Mouse (Mus musculus) left cerebral cortex, adult 9 months (tissue): ENCODE data around the gene Pde1c.

Source experiments
- DNase-seq, 2 experiments: peaks; one replicate each; pipeline ENCODE4 v3.0.0; 2022; ENCODE audit warnings: low spot score in 2 of 2

Gene Pde1c

GRCm38 (mm10) chr6:56447917-56448316 lies 121.0 kb downstream of the Pde1c start:
- no peak for DNase-seq

- no peak for DNase-seq
Observed at GRCm38 (mm10) chr6:56441501-56441900, 127.4 kb downstream of the Pde1c start.

- DNase-seq, result no peak
Observed at GRCm38 (mm10) chr6:56425846-56426245, 143.1 kb downstream of the Pde1c start.

GRCm38 (mm10) chr6:56422866-56423265 lies 146.0 kb downstream of the Pde1c start:
- no peak for DNase-seq

- no peak for DNase-seq
Observed at GRCm38 (mm10) chr6:56416191-56416590, 152.7 kb downstream of the Pde1c start.

- no peak for DNase-seq
Observed at GRCm38 (mm10) chr6:56389178-56389577, 179.7 kb downstream of the Pde1c start.

- no peak for DNase-seq
Observed at GRCm38 (mm10) chr6:56376359-56376758, 192.5 kb downstream of the Pde1c start.

GRCm38 (mm10) chr6:56374180-56374579 lies 194.7 kb downstream of the Pde1c start:
- DNase-seq, result no peak

- DNase-seq, result no peak
Observed at GRCm38 (mm10) chr6:56373753-56374152, 195.2 kb downstream of the Pde1c start.

GRCm38 (mm10) chr6:56373046-56373751 lies 195.7 kb downstream of the Pde1c start:
- DNase-seq, result no peak

GRCm38 (mm10) chr6:56369462-56369861 lies 199.4 kb downstream of the Pde1c start:
- DNase-seq, result no peak

- no peak for DNase-seq
Observed at GRCm38 (mm10) chr6:56368116-56368515, 200.8 kb downstream of the Pde1c start.

GRCm38 (mm10) chr6:56367257-56367656 lies 201.6 kb downstream of the Pde1c start:
- DNase-seq, result no peak

GRCm38 (mm10) chr6:56362650-56363049 lies 206.3 kb downstream of the Pde1c start:
- no peak for DNase-seq

- no peak for DNase-seq
Observed at GRCm38 (mm10) chr6:56362128-56362545, 206.8 kb downstream of the Pde1c start.

GRCm38 (mm10) chr6:56361348-56362127 lies 207.4 kb downstream of the Pde1c start:
- DNase-seq, result no peak

GRCm38 (mm10) chr6:56360086-56360485 lies 208.8 kb downstream of the Pde1c start:
- no peak for DNase-seq

GRCm38 (mm10) chr6:56359126-56359525 lies 209.8 kb downstream of the Pde1c start:
- DNase-seq, result no peak

- no peak for DNase-seq
Observed at GRCm38 (mm10) chr6:56347207-56347606, 221.7 kb downstream of the Pde1c start.

GRCm38 (mm10) chr6:56345082-56345481 lies 223.8 kb downstream of the Pde1c start:
- DNase-seq, result no peak

- DNase-seq, result no peak
Observed at GRCm38 (mm10) chr6:56342005-56342404, 226.9 kb downstream of the Pde1c start.

- no peak for DNase-seq
Observed at GRCm38 (mm10) chr6:56335811-56336446, 233.0 kb downstream of the Pde1c start.

- no peak for DNase-seq
Observed at GRCm38 (mm10) chr6:56332149-56332548, 236.8 kb downstream of the Pde1c start.
